Mouse (Mus musculus): ENCODE results near the gene Esyt3.

Esyt3 gene

GRCm38 (mm10) chr9:99353390-99353789 is 5.0 kb downstream of the Esyt3 start:
- DNase-seq = no peak

- no peak for DNase-seq
Measured at GRCm38 (mm10) chr9:99352964-99353363, 5.4 kb downstream of the Esyt3 start.

- peak; percentile 84 for DNase-seq
Measured at GRCm38 (mm10) chr9:99345351-99345792, 13.0 kb downstream of the Esyt3 start.

DNA sequence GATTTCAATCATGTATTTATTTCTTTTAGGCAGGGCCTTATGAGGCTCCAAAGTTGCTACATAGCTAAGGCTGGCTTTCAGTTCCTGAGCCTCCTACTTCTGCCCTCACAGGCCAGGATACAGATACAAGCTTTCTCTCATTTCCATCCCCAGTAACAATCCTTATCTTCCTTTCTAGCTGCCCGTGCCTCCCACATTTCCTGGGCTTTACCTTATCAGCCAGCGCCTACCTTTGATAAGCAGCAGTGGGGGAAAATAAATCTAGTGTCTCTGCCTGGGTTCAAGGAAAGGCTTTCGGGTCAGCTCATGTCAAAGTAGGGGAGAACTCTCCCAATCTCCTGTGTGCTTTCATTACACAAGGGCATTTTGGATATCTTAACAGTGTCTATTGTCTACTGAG is 16.8 kb downstream of the Esyt3 start:
- no peak for DNase-seq

- no peak for DNase-seq
Measured at GRCm38 (mm10) chr9:99340126-99340525, 18.2 kb downstream of the Esyt3 start.

- no peak for DNase-seq
Measured at GRCm38 (mm10) chr9:99339182-99339581, 19.2 kb downstream of the Esyt3 start.

- DNase-seq = no peak
Measured at GRCm38 (mm10) chr9:99338293-99338692, 20.1 kb downstream of the Esyt3 start.

DNA sequence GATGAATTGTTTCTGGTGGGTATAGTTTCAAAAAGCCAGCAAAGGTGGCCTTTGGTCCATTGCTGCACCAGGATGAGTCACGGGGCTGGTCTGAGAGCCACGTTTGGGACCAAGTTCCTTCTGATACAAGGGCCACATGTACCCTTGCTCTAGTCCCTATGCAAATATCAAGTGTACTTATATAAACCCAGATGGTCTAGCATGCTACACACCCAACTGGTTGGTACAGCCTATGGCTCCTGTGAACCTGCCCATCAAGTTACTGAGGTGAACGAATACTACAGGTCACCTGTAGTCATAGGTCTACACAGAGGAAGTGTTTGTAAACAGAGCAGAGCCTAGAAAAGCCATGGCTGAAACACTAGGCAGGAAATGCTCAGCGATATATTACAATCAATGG is 21.8 kb downstream of the Esyt3 start:
- DNase-seq = no peak

DNA sequence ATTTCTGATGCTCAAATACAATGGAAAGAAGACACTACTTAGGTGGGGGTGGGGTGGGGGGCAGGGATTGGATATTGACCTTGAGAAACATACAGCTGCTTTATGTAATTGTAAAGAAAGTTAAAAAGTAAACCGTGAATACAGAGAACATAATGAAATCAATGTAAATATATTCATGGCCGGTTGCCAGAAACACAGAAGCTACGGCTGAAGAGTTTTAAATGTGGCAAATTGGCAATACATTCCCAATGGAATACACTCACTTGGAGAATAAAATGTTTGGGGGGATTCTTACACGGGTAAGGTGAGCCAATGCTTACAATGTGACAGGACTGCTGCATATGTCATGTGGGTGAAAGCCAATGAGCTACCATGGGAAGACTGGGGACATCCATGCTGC is 31.5 kb downstream of the Esyt3 start:
- no peak for DNase-seq

DNA sequence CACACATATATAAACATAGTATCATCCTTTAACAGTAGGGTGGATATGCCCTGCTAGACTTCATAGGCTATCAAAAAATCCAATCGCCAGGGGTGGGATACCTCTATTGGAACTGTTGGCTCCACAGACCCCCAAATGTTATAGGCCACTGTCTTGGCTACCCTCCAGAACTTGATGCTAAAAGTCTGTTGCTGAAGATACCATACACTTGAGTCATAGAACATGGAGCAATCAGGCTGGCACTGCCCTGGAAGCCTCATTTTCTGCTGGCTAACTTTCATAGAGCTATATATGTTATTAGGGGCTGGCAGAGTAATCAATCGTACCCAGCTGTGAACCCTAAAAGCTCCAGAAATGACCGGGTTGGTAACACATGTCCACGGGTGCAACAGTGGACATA is 32.4 kb downstream of the Esyt3 start:
- no peak for DNase-seq

DNA sequence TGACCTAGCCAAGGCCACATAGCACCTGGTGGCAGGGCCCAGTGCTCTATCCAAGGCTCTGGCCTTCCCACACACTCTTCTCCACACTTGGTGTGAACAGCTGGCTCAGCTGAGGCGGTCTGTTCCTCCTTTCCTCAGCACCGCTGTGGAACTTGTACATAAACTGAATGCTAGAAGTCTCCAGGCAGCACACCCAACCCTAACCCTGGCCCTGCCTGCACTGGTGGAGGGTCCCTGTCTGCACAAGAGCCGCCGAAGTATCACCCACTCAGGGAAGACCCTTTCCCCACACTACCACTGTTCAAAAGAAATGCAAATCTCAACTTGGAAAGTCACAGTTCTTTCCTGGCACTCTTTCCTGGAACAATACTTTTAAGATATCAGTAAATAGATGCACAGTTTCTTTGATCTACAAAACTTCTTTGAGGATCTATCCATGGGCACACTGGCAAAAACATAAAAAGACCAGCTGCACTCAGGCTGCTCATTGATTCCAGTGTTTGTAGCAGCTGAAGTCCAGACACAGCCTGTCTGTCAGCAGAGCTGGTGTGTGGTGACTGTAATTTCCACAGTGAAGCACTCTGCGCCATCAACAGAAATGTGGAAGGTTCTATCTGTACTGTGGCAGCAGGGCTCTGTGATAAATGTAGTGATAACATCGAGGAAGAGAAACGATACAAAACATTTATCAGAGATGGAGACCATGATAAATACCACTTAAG is 33.0 kb downstream of the Esyt3 start:
- DNase-seq = no peak

DNA sequence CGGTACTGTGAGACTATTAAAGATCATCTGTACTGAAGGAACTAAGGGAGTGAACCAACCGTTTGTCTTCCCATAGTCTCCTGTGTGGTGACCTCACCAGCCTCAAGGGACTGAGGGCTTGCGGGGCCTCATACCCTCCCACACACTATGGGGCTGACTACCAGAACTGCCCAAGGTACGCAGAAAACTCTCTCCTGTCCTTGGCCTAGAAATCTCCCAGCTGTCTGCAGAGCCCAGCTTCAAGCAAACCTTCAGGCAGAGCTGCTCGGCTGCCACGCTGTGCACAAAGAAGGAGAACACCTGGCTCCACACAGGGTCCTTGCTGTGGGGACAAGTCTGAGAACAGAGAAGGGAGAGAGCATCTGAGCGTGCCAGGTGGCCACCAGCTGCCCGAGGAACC is 38.4 kb downstream of the Esyt3 start:
- no peak for DNase-seq

DNA sequence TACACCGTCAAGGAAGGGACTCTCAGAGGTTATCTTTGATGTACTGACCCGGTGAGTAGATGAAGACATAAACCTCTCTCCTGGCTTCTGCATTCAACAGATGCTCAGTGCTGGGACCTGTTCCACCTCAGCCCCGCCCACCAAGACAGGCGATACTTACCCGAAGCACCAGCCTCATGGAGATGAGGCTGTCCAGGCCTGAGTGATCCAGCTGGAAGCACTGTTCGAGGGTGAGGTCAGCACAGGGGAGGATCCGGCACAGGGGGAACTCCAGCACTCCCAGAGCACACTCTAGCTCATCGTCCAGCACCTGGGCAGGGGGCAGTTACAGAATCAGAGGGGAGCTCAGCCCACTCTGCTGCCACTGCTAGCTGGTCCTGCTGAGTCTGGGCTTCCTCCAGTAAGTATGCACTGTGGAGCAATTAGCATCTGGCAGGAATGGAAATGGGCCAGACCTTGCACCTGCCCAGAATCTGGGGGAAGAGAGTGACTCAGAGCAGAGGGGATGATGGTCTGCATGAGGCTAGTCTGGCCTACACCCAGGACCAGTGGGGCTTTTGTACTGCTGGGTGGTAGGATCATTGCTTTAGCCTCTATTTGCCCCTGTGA is 38.9 kb downstream of the Esyt3 start:
- DNase-seq = no peak

DNA sequence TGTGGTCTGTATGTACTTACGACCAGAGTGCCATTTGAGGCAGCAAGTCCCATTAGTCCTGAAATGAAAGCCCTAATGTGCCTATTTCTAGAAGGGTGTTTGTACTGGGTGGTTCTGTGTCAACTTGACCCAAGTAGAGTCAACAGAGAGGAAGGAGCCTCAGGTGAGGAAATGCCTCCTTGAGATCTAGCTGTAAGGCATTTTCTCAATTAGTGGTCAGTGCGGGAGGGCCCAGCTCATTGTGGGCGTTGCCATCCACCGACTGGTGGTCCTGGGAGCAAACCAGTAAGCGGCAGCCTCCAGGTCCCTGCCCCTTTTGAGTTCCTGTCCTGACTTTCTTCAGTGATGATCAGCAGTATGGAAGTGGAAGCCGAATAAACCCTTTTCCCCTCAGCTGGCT is 52.1 kb downstream of the Esyt3 start:
- no peak for DNase-seq

- no peak for DNase-seq
Measured at GRCm38 (mm10) chr9:99304296-99304695, 54.1 kb downstream of the Esyt3 start.
